Mouse (Mus musculus): ENCODE results near the gene Ip6k2. TPM values are rescaled to one million over a fixed set of nuclear protein-coding genes. Genes with fewer than 3 reads are reported as not detected.

The Ip6k2 gene
- 153 and 186 TPM in 2 replicates for polyA plus RNA-seq (2015; fragmentation: Nextera tagmentation; extraction: Ambion mirVana)

DNA sequence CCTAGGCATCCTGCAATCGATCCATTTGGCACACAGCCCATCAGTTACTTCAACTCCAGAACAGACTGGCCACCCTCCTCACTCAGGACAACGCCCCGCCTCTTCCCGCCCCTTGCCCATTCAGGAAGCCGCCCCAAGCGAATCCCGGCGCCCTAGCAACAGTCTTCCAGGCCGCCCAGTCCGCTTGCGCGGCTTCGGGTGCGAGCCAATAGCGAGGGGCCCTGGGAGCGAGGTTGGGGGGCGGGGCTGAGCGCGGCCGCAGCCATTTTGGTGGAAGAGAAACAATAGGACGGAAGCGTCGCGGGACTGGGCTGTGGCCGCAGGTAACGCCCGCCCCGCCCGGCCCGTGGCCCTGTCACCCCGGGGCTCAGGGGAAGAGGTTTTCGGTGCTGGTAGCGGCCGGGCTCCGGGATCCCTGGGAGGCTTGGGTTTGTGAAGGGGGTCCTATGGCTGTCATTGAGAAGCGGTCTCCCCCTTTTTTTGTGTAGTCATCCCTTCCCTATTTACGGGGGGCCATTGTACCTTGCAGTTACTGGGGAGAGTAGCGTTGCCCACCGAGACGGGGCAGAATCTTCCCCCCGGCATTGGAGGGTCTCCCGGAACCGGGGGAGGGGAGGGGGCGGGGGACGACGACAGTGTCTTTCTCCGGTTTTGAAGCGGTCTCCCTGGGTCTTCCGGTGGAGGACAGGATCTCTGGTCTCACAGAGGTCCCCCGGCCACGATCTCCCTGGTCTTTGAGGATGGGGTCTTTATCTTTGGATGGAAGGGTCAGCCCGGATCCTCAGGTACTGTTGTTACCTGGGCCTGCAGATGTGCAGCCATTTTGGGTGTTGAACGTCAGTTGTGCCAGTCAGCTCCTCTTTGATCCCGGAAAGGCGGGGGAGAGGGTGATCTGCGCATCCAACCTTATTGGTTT lies at the start of gene Ip6k2:
Ip6k2 (plus strand) TSS at position 249 of the 916 bp plus-strand sequence.

DNA sequence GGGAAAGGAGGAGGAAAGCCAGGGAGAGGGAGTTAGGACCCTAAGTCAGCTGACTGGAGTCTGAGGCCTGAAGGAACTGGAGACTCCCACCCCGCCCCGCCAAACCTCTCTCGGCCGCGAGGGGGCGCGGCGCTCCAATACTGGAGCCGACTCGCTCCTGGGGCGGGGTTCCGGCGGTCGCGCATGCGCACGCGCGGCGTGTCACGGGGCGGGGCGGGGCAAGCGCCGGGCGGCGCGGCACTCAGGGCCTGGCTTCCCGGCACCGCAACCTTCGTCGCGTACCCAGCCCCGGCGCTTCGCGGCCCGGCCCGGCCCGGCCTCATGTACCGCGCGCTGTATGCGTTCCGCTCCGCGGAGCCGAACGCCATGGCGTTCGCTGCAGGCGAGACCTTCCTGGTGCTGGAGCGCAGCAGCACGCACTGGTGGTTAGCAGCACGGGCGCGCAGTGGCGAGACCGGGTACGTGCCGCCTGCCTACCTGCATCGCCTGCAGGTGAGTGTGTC lies 24.6 kb downstream of the Ip6k2 start, which contains the start of gene Nckipsd:
Nckipsd (plus strand) TSS at position 206 of the 503 bp plus-strand sequence.

GRCm38 (mm10) chr9:108825820-108826699 lies 42.5 kb downstream of the Ip6k2 start, which contains the start of gene Celsr3:
Celsr3 (plus strand) TSS chr9:108826320.

DNA sequence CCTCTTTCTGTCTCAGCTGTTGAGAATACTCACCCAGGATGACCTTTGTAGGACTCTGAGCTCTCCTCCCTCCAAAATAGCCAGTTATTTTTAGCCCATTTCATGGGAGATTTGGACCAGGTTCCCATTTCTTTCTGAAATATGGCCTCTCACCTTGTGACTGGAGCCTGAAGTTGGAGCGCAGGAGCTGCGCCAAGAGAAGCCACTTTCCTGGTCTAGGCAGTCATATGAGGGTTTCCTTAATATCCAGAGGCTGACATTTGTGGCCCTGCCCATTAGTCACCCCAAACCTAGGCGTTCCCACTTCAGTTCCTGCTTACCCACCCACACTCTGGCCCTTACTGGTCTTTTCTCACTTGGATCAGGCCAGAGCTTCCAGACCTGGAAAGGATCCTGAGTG lies 69.4 kb downstream of the Ip6k2 start, which contains the start of gene Slc26a6:
Slc26a6 (plus strand) TSS at position 308 of the 400 bp plus-strand sequence.

Small RNA genes lying within 50 kb of the gene (microRNA-seq; reads per million reads assigned to microRNA genes)
- gene Gm23156: not detected

Other genes starting within 250 kb of the Ip6k2 start
- 102 and 104 TPM in 2 replicates for gene Impdh2, start 223.5 kb upstream of the Ip6k2 start, polyA plus RNA-seq (2015; fragmentation: Nextera tagmentation; extraction: Ambion mirVana)
- gene Ndufaf3, start 216.4 kb upstream of the Ip6k2 start, polyA plus RNA-seq (2015; fragmentation: Nextera tagmentation; extraction: Ambion mirVana): 93.4 and 94.7 TPM in 2 replicates
- 240 and 273 TPM in 2 replicates for gene Dalrd3, start 213.9 kb upstream of the Ip6k2 start, polyA plus RNA-seq (2015; fragmentation: Nextera tagmentation; extraction: Ambion mirVana)
- 215 and 248 TPM in 2 replicates for gene Wdr6, start 205.1 kb upstream of the Ip6k2 start, polyA plus RNA-seq (2015; fragmentation: Nextera tagmentation; extraction: Ambion mirVana)
- 48.8 and 51.4 TPM in 2 replicates for gene P4htm, start 186.1 kb upstream of the Ip6k2 start, polyA plus RNA-seq (2015; fragmentation: Nextera tagmentation; extraction: Ambion mirVana)
- 29.1 and 32.9 TPM in 2 replicates for gene Arih2, start 134.4 kb upstream of the Ip6k2 start, polyA plus RNA-seq (2015; fragmentation: Nextera tagmentation; extraction: Ambion mirVana)
- 46.2 and 46.9 TPM in 2 replicates for gene Slc25a20, start 121.7 kb upstream of the Ip6k2 start, polyA plus RNA-seq (2015; fragmentation: Nextera tagmentation; extraction: Ambion mirVana)
- gene Prkar2a, start 94.5 kb upstream of the Ip6k2 start, polyA plus RNA-seq (2015; fragmentation: Nextera tagmentation; extraction: Ambion mirVana): 45.1 and 46.4 TPM in 2 replicates
- 29.3 and 29.7 TPM in 2 replicates for gene Nckipsd, start 24.6 kb downstream of the Ip6k2 start, polyA plus RNA-seq (2015; fragmentation: Nextera tagmentation; extraction: Ambion mirVana)
- gene Celsr3, start 42.5 kb downstream of the Ip6k2 start, polyA plus RNA-seq (2015; fragmentation: Nextera tagmentation; extraction: Ambion mirVana): 5.2 and 8.2 TPM in 2 replicates
- gene Slc26a6, start 69.5 kb downstream of the Ip6k2 start, polyA plus RNA-seq (2015; fragmentation: Nextera tagmentation; extraction: Ambion mirVana): 25.2 and 32.2 TPM in 2 replicates
- not detected in 2 replicates for gene Tmem89, start 130.8 kb downstream of the Ip6k2 start, polyA plus RNA-seq (2015; fragmentation: Nextera tagmentation; extraction: Ambion mirVana)
- 610 and 634 TPM in 2 replicates for gene Uqcrc1, start 152.8 kb downstream of the Ip6k2 start, polyA plus RNA-seq (2015; fragmentation: Nextera tagmentation; extraction: Ambion mirVana)
- 1.9 and 2.4 TPM in 2 replicates for gene Col7a1, start 169.8 kb downstream of the Ip6k2 start, polyA plus RNA-seq (2015; fragmentation: Nextera tagmentation; extraction: Ambion mirVana)
- 0.13 TPM in 1 of 2 replicates, not detected in the other for gene Ucn2, start 202.2 kb downstream of the Ip6k2 start, polyA plus RNA-seq (2015; fragmentation: Nextera tagmentation; extraction: Ambion mirVana)
- 16.8 and 21.5 TPM in 2 replicates for gene Pfkfb4, start 208.0 kb downstream of the Ip6k2 start, polyA plus RNA-seq (2015; fragmentation: Nextera tagmentation; extraction: Ambion mirVana)